Mouse (Mus musculus) heart, embryonic 14.5 days (tissue): Measurements from ENCODE around the gene BC005537. TPM values are rescaled to one million over a fixed set of nuclear protein-coding genes. Genes with fewer than 3 reads are reported as not detected.

Source experiments
- ATAC-seq: fragments of 200-750 bp; cut with Nextera tagmentation; 2 replicates; pipeline ENCODE4 v1.8.0; 2017; ENCODE audit warnings: low read depth, moderate TSS enrichment; ENCODE audit not compliant: insufficient number of reproducible peaks, insufficient read depth, low FRiP score
- H3K27ac ChIP-seq, 2 experiments: fragments of 200-500 bp in 1 of 2; fragments of 300-500 bp in 1 of 2; sonication (generic) in 1 of 2; replicated peaks in 1 of 2; 2 replicates each; pipeline ENCODE4 v1.5.1; 2012 to 2014; ENCODE audit warnings: low read depth in 2 of 2, low read length in 2 of 2, control low read depth in 1 of 2, mild to moderate bottlenecking in 1 of 2, mixed read lengths in 1 of 2; ENCODE audit not compliant: control insufficient read depth in 1 of 2, insufficient read depth in 1 of 2
- H3K27me3 ChIP-seq: fragments of 300-500 bp; sonication (generic); 2 replicates; pipeline ENCODE4 v1.6.1; 2014; ENCODE audit warnings: mild to moderate bottlenecking, low read length, control low read depth; ENCODE audit not compliant: control insufficient read depth, insufficient read depth
- H3K36me3 ChIP-seq: fragments of 300-500 bp; sonication (generic); 2 replicates; pipeline ENCODE4 v1.6.1; 2014; ENCODE audit warnings: mild to moderate bottlenecking, control low read depth, low read length, mixed read lengths; ENCODE audit not compliant: control insufficient read depth, insufficient read depth
- H3K4me1 ChIP-seq, 2 experiments: fragments of 200-500 bp in 1 of 2; fragments of 300-500 bp in 1 of 2; sonication (generic) in 1 of 2; 2 replicates each; pipeline ENCODE4 v1.6.1; 2012 to 2014; ENCODE audit warnings: low read length in 2 of 2, control low read depth in 1 of 2, mixed read lengths in 1 of 2; ENCODE audit not compliant: control insufficient read depth in 2 of 2, insufficient read depth in 2 of 2
- H3K4me2 ChIP-seq: fragments of 300-500 bp; sonication (generic); 2 replicates; pipeline ENCODE4 v1.6.1; 2014; ENCODE audit warnings: mild to moderate bottlenecking, low read length
- H3K4me3 ChIP-seq, 2 experiments: fragments of 200-500 bp in 1 of 2; fragments of 300-500 bp in 1 of 2; sonication (generic) in 1 of 2; 2 replicates each; pipeline ENCODE4 v1.5.1; 2012 to 2014; ENCODE audit warnings: low read length in 2 of 2, mild to moderate bottlenecking in 2 of 2, control low read depth in 1 of 2, low read depth in 1 of 2, moderate library complexity in 1 of 2; ENCODE audit not compliant: control insufficient read depth in 1 of 2, insufficient read depth in 1 of 2
- H3K9ac ChIP-seq: fragments of 300-500 bp; sonication (generic); 2 replicates; pipeline ENCODE4 v1.6.1; 2014; ENCODE audit warnings: mild to moderate bottlenecking, low read length
- H3K9me3 ChIP-seq: fragments of 300-500 bp; sonication (generic); 2 replicates; pipeline ENCODE4 v1.6.1; 2016; ENCODE audit warnings: low read length, control low read depth; ENCODE audit not compliant: control insufficient read depth
- WGBS: fragments of 180-500 bp; shearing (Covaris S2); extraction: QIAGEN DNeasy Blood & Tissue Kit; methylation state at CpG from one replicate; pipeline ENCODE4 v1.1.7; 2014; 5-methylcytosine and 5-hydroxymethylcytosine counted together
- polyA plus RNA-seq: library from polyadenylated mRNA; unstranded; fragments of >200 nt; fragmentation: Nextera tagmentation; extraction: Ambion mirVana; gene quantifications from 2 replicates; pipeline ENCODE4 v1.2.1, GENCODE M21; 2014

The BC005537 gene
- polyA plus RNA-seq = 19.0 and 22.6 TPM in 2 replicates

- Histone ChIP-seq H3K9ac (peak within 1 kb of the TSS; percentile 99), H3K4me3 (peak within 1 kb of the TSS; percentile 88 to 99), H3K36me3 (peaks cover 22% of the 10 kb centered on the region), H3K9me3 (no peaks in the 10 kb centered on the region), H3K27me3 (no peaks in the 10 kb centered on the region), H3K4me1 (peaks cover 0 to 27% of the 10 kb centered on the region in 2 experiments; a peak in 3 of 4 replicates), H3K4me2 (peak within 1 kb of the TSS; percentile 91), H3K27ac (peak within 1 kb of the TSS; percentile 100)
- under 1% methylated on average over 54 of the region's 74 CpGs for WGBS
- peak; percentile 52 for ATAC-seq
These were observed at the start of gene BC005537 for GRCm38 (mm10) chr13:24801308-24801921. BC005537 (plus strand) TSS chr13:24801657.

GRCm38 (mm10) chr13:24756756-24757155, 44.7 kb upstream of the BC005537 start:
- ATAC-seq = no peak
- Histone ChIP-seq H3K4me1 (0 out of 4 replicates have a peak, but pooled peaks cover 2 to 3% of the 10 kb centered on the region in 2 experiments), H3K27me3 (no peaks in the 10 kb centered on the region), H3K4me3 (no peak overlapping the region), H3K9ac (no peak overlapping the region), H3K9me3 (no peaks in the 10 kb centered on the region), H3K27ac (no peak overlapping the region), H3K36me3 (peaks cover 78% of the 10 kb centered on the region), H3K4me2 (no peak overlapping the region)
- WGBS = 92% methylated on average over 3 of the region's 3 CpGs

- ATAC-seq = no peak
- no peaks in the 10 kb centered on the region for H3K9me3 ChIP-seq
- no peak overlapping the region for H3K4me3 ChIP-seq
- H3K9ac ChIP-seq = no peak overlapping the region
- H3K4me2 ChIP-seq = no peak overlapping the region
- peaks cover 65% of the 10 kb centered on the region for H3K36me3 ChIP-seq
- 78% methylated on average over 12 of the region's 12 CpGs for WGBS
- peaks cover 2 to 10% of the 10 kb centered on the region in 2 experiments; a peak in 1 of 4 replicates for H3K4me1 ChIP-seq
- no peaks in the 10 kb centered on the region for H3K27me3 ChIP-seq
- no peak overlapping the region for H3K27ac ChIP-seq
These were observed 43.5 kb upstream of the BC005537 start for GRCm38 (mm10) chr13:24757820-24758564.

GRCm38 (mm10) chr13:24759451-24759850, 42.0 kb upstream of the BC005537 start:
- Histone ChIP-seq H3K27ac (no peak overlapping the region), H3K9ac (no peak overlapping the region), H3K4me3 (no peak overlapping the region), H3K4me2 (no peak overlapping the region), H3K27me3 (no peaks in the 10 kb centered on the region), H3K36me3 (peaks cover 53% of the 10 kb centered on the region), H3K4me1 (peaks cover 2 to 10% of the 10 kb centered on the region in 2 experiments; a peak in 1 of 4 replicates), H3K9me3 (no peaks in the 10 kb centered on the region)
- no peak for ATAC-seq
- WGBS = 85% methylated on average over 10 of the region's 10 CpGs

GRCm38 (mm10) chr13:24760351-24760870, 41.0 kb upstream of the BC005537 start:
- Histone ChIP-seq H3K9ac (peak overlapping the region; percentile 90), H3K4me1 (peaks cover 2 to 10% of the 10 kb centered on the region in 2 experiments; a peak in 1 of 4 replicates), H3K27ac (peak overlapping the region in 1 of 2 experiments; percentile 97; a peak in 2 of 4 replicates), H3K4me2 (peak overlapping the region; percentile 75), H3K9me3 (no peaks in the 10 kb centered on the region), H3K27me3 (no peaks in the 10 kb centered on the region), H3K36me3 (peaks cover 43% of the 10 kb centered on the region), H3K4me3 (peak overlapping the region; percentile 80 to 96)
- WGBS = 57% methylated on average over 5 of the region's 5 CpGs
- ATAC-seq = no peak

GRCm38 (mm10) chr13:24761083-24761402, 40.4 kb upstream of the BC005537 start:
- WGBS = 4% methylated on average over 10 of the region's 10 CpGs
- no peak for ATAC-seq
- Histone ChIP-seq H3K9ac (peak overlapping the region; percentile 90), H3K27me3 (no peaks in the 10 kb centered on the region), H3K36me3 (peaks cover 37% of the 10 kb centered on the region), H3K4me3 (peak overlapping the region; percentile 80 to 96), H3K27ac (peak overlapping the region; percentile 86 to 97), H3K4me1 (peaks cover 2 to 10% of the 10 kb centered on the region in 2 experiments; a peak in 1 of 4 replicates), H3K4me2 (peak overlapping the region; percentile 75), H3K9me3 (no peaks in the 10 kb centered on the region)

- H3K27me3 ChIP-seq = no peaks in the 10 kb centered on the region
- no peaks in the 10 kb centered on the region for H3K9me3 ChIP-seq
- H3K4me2 ChIP-seq = peak within 1 kb of the TSS; percentile 75
- H3K36me3 ChIP-seq = peaks cover 31% of the 10 kb centered on the region
- peak within 1 kb of the TSS; percentile 91 to 97 for H3K27ac ChIP-seq
- under 1% methylated on average over 78 of the region's 79 CpGs for WGBS
- peak within 1 kb of the TSS; percentile 80 to 96 for H3K4me3 ChIP-seq
- H3K4me1 ChIP-seq = peaks cover 2 to 10% of the 10 kb centered on the region in 2 experiments; a peak in 1 of 4 replicates
- peak; percentile 98 for ATAC-seq
- peak within 1 kb of the TSS; percentile 90 for H3K9ac ChIP-seq
These were observed 39.8 kb upstream of the BC005537 start, which contains the start of gene Gmnn for GRCm38 (mm10) chr13:24761403-24762227. Gmnn (minus strand) TSS chr13:24761923.
